Mouse (Mus musculus): ENCODE measurements around the gene D430042O09Rik.
A peak's percentile ranks its signal among the peaks of the same experiment; 100 is the strongest.

D430042O09Rik gene

GRCm38 (mm10) chr7:125740521-125740920 lies 32.8 kb downstream of the D430042O09Rik start:
- no peak for DNase-seq (ENCODE audit: low spot score)

- DNase-seq (ENCODE audit: low spot score) = no peak
These were observed 33.6 kb downstream of the D430042O09Rik start for GRCm38 (mm10) chr7:125741271-125741703.

- no peak for DNase-seq (ENCODE audit: low spot score)
These were observed 37.1 kb downstream of the D430042O09Rik start for GRCm38 (mm10) chr7:125744774-125745173.

- DNase-seq (ENCODE audit: low spot score) = no peak
These were observed 39.1 kb downstream of the D430042O09Rik start for GRCm38 (mm10) chr7:125746621-125747315.

GRCm38 (mm10) chr7:125747316-125747690 lies 39.6 kb downstream of the D430042O09Rik start:
- no peak for DNase-seq (ENCODE audit: low spot score)

- DNase-seq (ENCODE audit: low spot score) = no peak
These were observed 40.5 kb downstream of the D430042O09Rik start for GRCm38 (mm10) chr7:125748186-125748585.

- no peak for DNase-seq (ENCODE audit: low spot score)
These were observed 45.1 kb downstream of the D430042O09Rik start for GRCm38 (mm10) chr7:125752699-125753325.

- no peak for DNase-seq (ENCODE audit: low spot score)
These were observed 45.6 kb downstream of the D430042O09Rik start for GRCm38 (mm10) chr7:125753326-125753715.

- DNase-seq (ENCODE audit: low spot score) = no peak
These were observed 49.1 kb downstream of the D430042O09Rik start for GRCm38 (mm10) chr7:125756806-125757205.

GRCm38 (mm10) chr7:125757896-125758623 lies 50.4 kb downstream of the D430042O09Rik start:
- DNase-seq (ENCODE audit: low spot score) = no peak

GRCm38 (mm10) chr7:125762289-125762688 lies 54.6 kb downstream of the D430042O09Rik start:
- no peak for DNase-seq (ENCODE audit: low spot score)

GRCm38 (mm10) chr7:125762883-125763830 lies 55.5 kb downstream of the D430042O09Rik start:
- no peak for DNase-seq (ENCODE audit: low spot score)

GRCm38 (mm10) chr7:125764373-125764772 lies 56.7 kb downstream of the D430042O09Rik start:
- no peak for DNase-seq (ENCODE audit: low spot score)

GRCm38 (mm10) chr7:125766976-125767831 lies 59.5 kb downstream of the D430042O09Rik start:
- peak; percentile 24 for DNase-seq (ENCODE audit: low spot score)

GRCm38 (mm10) chr7:125772961-125773571 lies 65.4 kb downstream of the D430042O09Rik start:
- no peak for DNase-seq (ENCODE audit: low spot score)

- DNase-seq (ENCODE audit: low spot score) = no peak
These were observed 75.5 kb downstream of the D430042O09Rik start for GRCm38 (mm10) chr7:125783206-125783605.

GRCm38 (mm10) chr7:125786105-125786504 lies 78.4 kb downstream of the D430042O09Rik start:
- no peak for DNase-seq (ENCODE audit: low spot score)

GRCm38 (mm10) chr7:125787046-125787445 lies 79.4 kb downstream of the D430042O09Rik start:
- no peak for DNase-seq (ENCODE audit: low spot score)

- no peak for DNase-seq (ENCODE audit: low spot score)
These were observed 82.4 kb downstream of the D430042O09Rik start for GRCm38 (mm10) chr7:125790039-125790438.

- DNase-seq (ENCODE audit: low spot score) = no peak
These were observed 98.9 kb downstream of the D430042O09Rik start for GRCm38 (mm10) chr7:125806571-125806970.
